Mouse (Mus musculus): ENCODE measurements at regions not wholly inside any gene's neighbourhood (a gene's known extent, or its start where the extent isn't known, plus 50 kb on each side); places are given as distances from the start of the nearest gene placed in this dataset.

- WGBS, result 70% methylated on average over 10 of the region's 10 CpGs
- Histone ChIP-seq H3K27ac (ENCODE audit: low read depth, low read length) (no peak overlapping the region), H3K4me1 (ENCODE audit: control insufficient read depth, insufficient read depth, low read depth, low read length) (no peaks in the 10 kb centered on the region), H3K4me3 (ENCODE audit: low read length) (no peak overlapping the region), H3K9ac (ENCODE audit: low read depth, low read length) (no peak overlapping the region), H3K9me3 (ENCODE audit: control insufficient read depth, low read length) (no peaks in the 10 kb centered on the region), H3K4me2 (ENCODE audit: low read length) (no peak overlapping the region), H3K36me3 (ENCODE audit: control insufficient read depth, insufficient read depth, low read length) (no peaks in the 10 kb centered on the region), H3K27me3 (replicated peaks; ENCODE audit: control insufficient read depth, insufficient read depth, low read length) (no peaks in the 10 kb centered on the region)
- ATAC-seq, result no peak
Measured at GRCm38 (mm10) chr14:54098122-54098775, 155.7 kb downstream of the Dad1 start.

- 74% methylated on average over 2 of the region's 2 CpGs for WGBS
- no peak overlapping the region for H3K4me3 ChIP-seq (ENCODE audit: low read length)
- no peak for ATAC-seq
Measured at GRCm38 (mm10) chr14:54097026-54097425, 156.9 kb downstream of the Dad1 start.

GRCm38 (mm10) chr14:54092444-54092843 is 161.5 kb downstream of the Dad1 start:
- no peak overlapping the region for H3K27ac ChIP-seq (ENCODE audit: low read depth, low read length)
- no peak overlapping the region for H3K9ac ChIP-seq (ENCODE audit: low read depth, low read length)
- no peak overlapping the region for H3K4me3 ChIP-seq (ENCODE audit: low read length)
- 89% methylated on average over 6 of the region's 6 CpGs for WGBS
- no peaks in the 10 kb centered on the region for H3K36me3 ChIP-seq (ENCODE audit: control insufficient read depth, insufficient read depth, low read length)
- no peak for ATAC-seq
- no peaks in the 10 kb centered on the region for H3K27me3 ChIP-seq (replicated peaks; ENCODE audit: control insufficient read depth, insufficient read depth, low read length)
- no peaks in the 10 kb centered on the region for H3K4me1 ChIP-seq (ENCODE audit: control insufficient read depth, insufficient read depth, low read depth, low read length)
- H3K4me2 ChIP-seq (ENCODE audit: low read length), result no peak overlapping the region
- no peaks in the 10 kb centered on the region for H3K9me3 ChIP-seq (ENCODE audit: control insufficient read depth, low read length)

More at GRCm38 (mm10) chr14:54097026-54097425, 156.9 kb downstream of the Dad1 start:
- no peaks in the 10 kb centered on the region for H3K27me3 ChIP-seq (replicated peaks; ENCODE audit: control insufficient read depth, insufficient read depth, low read length)
- H3K9me3 ChIP-seq (ENCODE audit: control insufficient read depth, low read length), result no peaks in the 10 kb centered on the region
- no peak overlapping the region for H3K27ac ChIP-seq (ENCODE audit: low read depth, low read length)
- H3K4me2 ChIP-seq (ENCODE audit: low read length), result no peak overlapping the region
- no peak overlapping the region for H3K9ac ChIP-seq (ENCODE audit: low read depth, low read length)
- H3K4me1 ChIP-seq (ENCODE audit: control insufficient read depth, insufficient read depth, low read depth, low read length), result no peaks in the 10 kb centered on the region
- no peaks in the 10 kb centered on the region for H3K36me3 ChIP-seq (ENCODE audit: control insufficient read depth, insufficient read depth, low read length)

- Histone ChIP-seq H3K4me3 (ENCODE audit: low read length) (no peak overlapping the region), H3K4me2 (ENCODE audit: low read length) (no peak overlapping the region), H3K9me3 (ENCODE audit: control insufficient read depth, low read length) (no peaks in the 10 kb centered on the region), H3K4me1 (ENCODE audit: control insufficient read depth, insufficient read depth, low read depth, low read length) (no peaks in the 10 kb centered on the region; the same call in 1 of the 2 replicates), H3K9ac (ENCODE audit: low read depth, low read length) (no peak overlapping the region), H3K27me3 (replicated peaks; ENCODE audit: control insufficient read depth, insufficient read depth, low read length) (no peaks in the 10 kb centered on the region), H3K27ac (ENCODE audit: low read depth, low read length) (no peak overlapping the region), H3K36me3 (ENCODE audit: control insufficient read depth, insufficient read depth, low read length) (no peaks in the 10 kb centered on the region)
- 64% methylated on average over 11 of the region's 11 CpGs for WGBS
- no peak for ATAC-seq
Measured at GRCm38 (mm10) chr14:54086660-54087059, 167.2 kb downstream of the Dad1 start.

- WGBS, result 78% methylated on average over 3 of the region's 3 CpGs
Measured at GRCm38 (mm10) chr14:54074659-54075058, 179.2 kb downstream of the Dad1 start.

GRCm38 (mm10) chr14:54072283-54072912 is 181.5 kb downstream of the Dad1 start:
- ATAC-seq, result 0 out of 2 replicates have a peak, but pooled peaks have one; percentile 45
- Histone ChIP-seq H3K4me1 (ENCODE audit: control insufficient read depth, insufficient read depth, low read depth, low read length) (no peaks in the 10 kb centered on the region), H3K4me2 (ENCODE audit: low read length) (no peak overlapping the region), H3K9ac (ENCODE audit: low read depth, low read length) (no peak overlapping the region), H3K27ac (ENCODE audit: low read depth, low read length) (no peak overlapping the region), H3K4me3 (ENCODE audit: low read length) (no peak overlapping the region), H3K36me3 (ENCODE audit: control insufficient read depth, insufficient read depth, low read length) (no peaks in the 10 kb centered on the region), H3K27me3 (replicated peaks; ENCODE audit: control insufficient read depth, insufficient read depth, low read length) (no peaks in the 10 kb centered on the region), H3K9me3 (ENCODE audit: control insufficient read depth, low read length) (no peaks in the 10 kb centered on the region)
- WGBS, result 67% methylated on average over 10 of the region's 10 CpGs

More at GRCm38 (mm10) chr14:54074659-54075058, 179.2 kb downstream of the Dad1 start:
- Histone ChIP-seq H3K27me3 (replicated peaks; ENCODE audit: control insufficient read depth, insufficient read depth, low read length) (no peaks in the 10 kb centered on the region), H3K9me3 (ENCODE audit: control insufficient read depth, low read length) (no peaks in the 10 kb centered on the region), H3K4me1 (ENCODE audit: control insufficient read depth, insufficient read depth, low read depth, low read length) (no peaks in the 10 kb centered on the region), H3K27ac (ENCODE audit: low read depth, low read length) (no peak overlapping the region), H3K4me2 (ENCODE audit: low read length) (no peak overlapping the region), H3K9ac (ENCODE audit: low read depth, low read length) (no peak overlapping the region), H3K4me3 (ENCODE audit: low read length) (no peak overlapping the region), H3K36me3 (ENCODE audit: control insufficient read depth, insufficient read depth, low read length) (no peaks in the 10 kb centered on the region)
- ATAC-seq, result no peak

GRCm38 (mm10) chr14:54070240-54070639 is 183.7 kb downstream of the Dad1 start:
- Histone ChIP-seq H3K27ac (ENCODE audit: low read depth, low read length) (no peak overlapping the region), H3K36me3 (ENCODE audit: control insufficient read depth, insufficient read depth, low read length) (no peaks in the 10 kb centered on the region), H3K9me3 (ENCODE audit: control insufficient read depth, low read length) (no peaks in the 10 kb centered on the region)

GRCm38 (mm10) chr14:54068684-54069083 is 185.2 kb downstream of the Dad1 start:
- Histone ChIP-seq H3K9ac (ENCODE audit: low read depth, low read length) (no peak overlapping the region), H3K9me3 (ENCODE audit: control insufficient read depth, low read length) (no peaks in the 10 kb centered on the region), H3K4me3 (ENCODE audit: low read length) (no peak overlapping the region), H3K27ac (ENCODE audit: low read depth, low read length) (no peak overlapping the region), H3K27me3 (replicated peaks; ENCODE audit: control insufficient read depth, insufficient read depth, low read length) (no peaks in the 10 kb centered on the region), H3K4me1 (ENCODE audit: control insufficient read depth, insufficient read depth, low read depth, low read length) (no peaks in the 10 kb centered on the region), H3K4me2 (ENCODE audit: low read length) (no peak overlapping the region), H3K36me3 (ENCODE audit: control insufficient read depth, insufficient read depth, low read length) (no peaks in the 10 kb centered on the region)
- peak; percentile 44; the same call in 1 of the 2 replicates for ATAC-seq
- 85% methylated on average over 1 of the region's 1 CpGs for WGBS

More at GRCm38 (mm10) chr14:54070240-54070639, 183.7 kb downstream of the Dad1 start:
- no peak for ATAC-seq
- Histone ChIP-seq H3K4me2 (ENCODE audit: low read length) (no peak overlapping the region), H3K4me3 (ENCODE audit: low read length) (no peak overlapping the region), H3K4me1 (ENCODE audit: control insufficient read depth, insufficient read depth, low read depth, low read length) (no peaks in the 10 kb centered on the region), H3K9ac (ENCODE audit: low read depth, low read length) (no peak overlapping the region), H3K27me3 (replicated peaks; ENCODE audit: control insufficient read depth, insufficient read depth, low read length) (no peaks in the 10 kb centered on the region)

- H3K27ac ChIP-seq (ENCODE audit: low read depth, low read length), result no peak overlapping the region
Measured at GRCm38 (mm10) chr14:54065466-54065865, 188.4 kb downstream of the Dad1 start.

More at GRCm38 (mm10) chr14:54065466-54065865, 188.4 kb downstream of the Dad1 start:
- ATAC-seq, result no peak
- H3K4me2 ChIP-seq (ENCODE audit: low read length), result no peak overlapping the region
- H3K4me1 ChIP-seq (ENCODE audit: control insufficient read depth, insufficient read depth, low read depth, low read length), result peaks cover 3% of the 10 kb centered on the region
- H3K9me3 ChIP-seq (ENCODE audit: control insufficient read depth, low read length), result no peaks in the 10 kb centered on the region
- H3K27me3 ChIP-seq (replicated peaks; ENCODE audit: control insufficient read depth, insufficient read depth, low read length), result no peaks in the 10 kb centered on the region
- H3K4me3 ChIP-seq (ENCODE audit: low read length), result no peak overlapping the region
- no peak overlapping the region for H3K9ac ChIP-seq (ENCODE audit: low read depth, low read length)
- WGBS, result 57% methylated on average over 4 of the region's 4 CpGs
- no peaks in the 10 kb centered on the region for H3K36me3 ChIP-seq (ENCODE audit: control insufficient read depth, insufficient read depth, low read length)

Measured in hindbrain, embryonic 16.5 days (tissue).